Mouse (Mus musculus) myocyte (in vitro differentiated cells): ENCODE data around the gene Glipr2.

ENCODE experiments used
- CEBPB ChIP-seq: IDR thresholded peaks from 2 replicates; pipeline ENCODE4 v1.6.1; 2011; ENCODE audit warnings: mild to moderate bottlenecking, moderate library complexity; ENCODE audit not compliant: poor library complexity, insufficient read depth, severe bottlenecking
- E2F4 ChIP-seq: IDR thresholded peaks from one replicate; pipeline ENCODE4 v1.6.1; 2011; ENCODE audit warnings: mild to moderate bottlenecking, control low read depth, moderate library complexity; ENCODE audit not compliant: insufficient read depth
- MAX ChIP-seq: IDR thresholded peaks from one replicate; pipeline ENCODE4 v1.6.1; 2011; ENCODE audit warnings: low read depth, mild to moderate bottlenecking, control low read depth
- MYOD1 ChIP-seq, 3 experiments: IDR thresholded peaks; one replicate each; pipeline ENCODE4 v1.6.1; 2011; ENCODE audit warnings: control low read depth in 2 of 3, low read depth in 2 of 3, mild to moderate bottlenecking in 2 of 3, moderate library complexity in 1 of 3; ENCODE audit not compliant: insufficient read length in 2 of 3, control insufficient read depth in 1 of 3
- MYOG ChIP-seq, 3 experiments: IDR thresholded peaks; one replicate each; pipeline ENCODE4 v1.6.1; 2011; ENCODE audit warnings: control low read depth in 2 of 3, low read depth in 2 of 3, mild to moderate bottlenecking in 2 of 3; ENCODE audit not compliant: insufficient read length in 2 of 3, control insufficient read depth in 1 of 3, insufficient read depth in 1 of 3
- POLR2A ChIP-seq: IDR thresholded peaks from one replicate; pipeline ENCODE4 v1.6.1; 2011; ENCODE audit warnings: low read depth, mild to moderate bottlenecking, control low read depth, moderate library complexity; ENCODE audit not compliant: insufficient read length
- POLR2AphosphoS2 ChIP-seq: IDR thresholded peaks from one replicate; pipeline ENCODE4 v1.6.1; 2011; ENCODE audit warnings: low read depth, control low read depth; ENCODE audit not compliant: insufficient read length
- REST ChIP-seq: IDR thresholded peaks from one replicate; pipeline ENCODE4 v1.6.1; 2011; ENCODE audit warnings: mild to moderate bottlenecking, control low read depth, moderate library complexity; ENCODE audit not compliant: insufficient read depth, insufficient read length
- SRF ChIP-seq: IDR thresholded peaks from one replicate; pipeline ENCODE4 v1.6.1; 2011; ENCODE audit warnings: low read depth; ENCODE audit not compliant: control insufficient read depth, insufficient read length
- TCF12 ChIP-seq: IDR thresholded peaks from one replicate; pipeline ENCODE4 v1.6.1; 2011; ENCODE audit warnings: mild to moderate bottlenecking, control low read depth; ENCODE audit not compliant: poor library complexity, insufficient read depth, severe bottlenecking
- TCF3 ChIP-seq: IDR thresholded peaks from one replicate; pipeline ENCODE4 v1.6.1; 2011; ENCODE audit warnings: low read depth, control low read depth; ENCODE audit not compliant: insufficient read length
- USF1 ChIP-seq: IDR thresholded peaks from one replicate; pipeline ENCODE4 v1.6.1; 2011; ENCODE audit warnings: low read depth, mild to moderate bottlenecking, control low read depth, moderate library complexity

DNA sequence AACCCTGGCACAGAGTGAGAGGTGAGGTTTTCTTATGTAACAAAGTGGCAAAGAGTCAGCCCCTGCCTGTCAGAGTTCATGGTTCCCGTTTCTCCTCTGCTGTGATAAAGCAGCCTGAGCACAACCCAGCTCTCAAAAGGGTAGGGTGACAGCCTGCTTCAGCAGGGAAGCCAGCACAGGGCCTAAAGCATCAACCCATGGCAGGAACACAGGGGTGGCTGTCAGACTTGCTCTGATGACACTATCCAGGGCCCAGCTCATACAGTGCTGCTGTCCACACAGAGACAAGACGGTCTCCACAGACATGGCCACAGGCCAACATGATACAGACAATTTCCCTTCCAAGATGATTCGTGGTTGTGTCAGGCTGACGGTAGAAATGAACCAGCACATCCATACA, 25.3 kb upstream of the Glipr2 start:
- TF ChIP-seq POLR2A: no peak
- TF ChIP-seq CEBPB: no peak
- no peak for TF ChIP-seq USF1
- no peak for TF ChIP-seq POLR2AphosphoS2
- TF ChIP-seq E2F4: no peak
- no peak for TF ChIP-seq MYOD1 (IDR thresholded peaks at IDR 0.05; ENCODE audit: control insufficient read depth in 1 of 3, insufficient read length in 2 of 3, low read depth in 2 of 3)
- no peak for TF ChIP-seq MAX
- no peak for TF ChIP-seq TCF3
- no peak for TF ChIP-seq MYOG (IDR thresholded peaks at IDR 0.05; ENCODE audit: control insufficient read depth in 1 of 3, insufficient read depth in 1 of 3, insufficient read length in 2 of 3, low read depth in 2 of 3)
- no peak for TF ChIP-seq TCF12
- TF ChIP-seq REST: no peak
- TF ChIP-seq SRF: no peak
